Mouse (Mus musculus) lung, postnatal 10 days (tissue): ENCODE data around the gene Olfr157.
"Not testable (repeated sequence)": the region's sequence is repeated elsewhere in the genome, so short reads cannot be mapped to it uniquely, and the experiment has no call there.

Source experiments
- DNase-seq: peaks from one replicate; pipeline ENCODE4 v3.0.0; 2021

The Olfr157 gene

DNA sequence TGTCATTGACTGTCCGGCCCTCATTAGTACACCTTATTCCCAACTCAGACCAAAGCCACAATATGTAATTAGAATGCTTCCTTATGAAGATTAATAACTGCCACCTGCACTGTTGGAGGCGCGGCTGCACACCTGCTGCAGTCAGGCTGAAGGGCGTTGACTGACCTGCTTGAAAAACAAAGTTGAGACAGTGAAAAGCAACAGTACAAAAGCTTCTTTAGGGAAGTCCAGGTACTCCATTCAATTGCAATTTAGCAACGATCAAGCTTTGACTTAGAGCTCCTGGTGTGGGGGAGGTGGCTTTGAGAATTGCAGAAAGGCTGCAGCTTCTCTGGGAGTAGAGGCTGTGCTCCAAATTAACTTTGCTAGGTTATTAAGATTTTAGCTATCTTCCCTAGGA lies 44.2 kb downstream of the Olfr157 start:
- DNase-seq = not testable (repeated sequence)

DNA sequence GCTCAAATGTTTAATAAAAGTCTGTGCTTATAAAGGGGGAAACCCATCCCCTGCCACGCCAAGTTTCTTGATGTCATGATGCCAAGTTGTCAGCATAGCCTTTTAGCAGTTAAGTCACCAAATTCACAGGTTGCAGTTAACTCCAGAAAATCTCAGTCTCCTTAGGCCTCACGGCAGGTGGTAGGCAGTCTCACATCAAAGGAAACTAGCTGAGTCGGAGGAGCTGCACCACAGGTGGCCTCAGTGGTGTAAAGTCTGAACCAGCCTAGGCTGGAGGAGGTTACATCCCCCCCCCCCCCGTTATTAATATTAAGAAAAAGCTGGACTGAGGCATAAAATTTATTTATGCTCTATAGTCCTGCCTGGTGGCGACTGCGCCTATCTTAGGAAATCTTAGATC lies 44.7 kb downstream of the Olfr157 start:
- no peak for DNase-seq
